Mouse (Mus musculus): ENCODE results near the gene Wdr5. TPM values are rescaled to one million over a fixed set of nuclear protein-coding genes. Genes with fewer than 3 reads are reported as not detected.
"Not testable (repeated sequence)": the region's sequence is repeated elsewhere in the genome, so short reads cannot be mapped to it uniquely, and the experiment has no call there.

The Wdr5 gene
- polyA plus RNA-seq, 1 experiment from 2014 or later: 16.6 TPM

DNA sequence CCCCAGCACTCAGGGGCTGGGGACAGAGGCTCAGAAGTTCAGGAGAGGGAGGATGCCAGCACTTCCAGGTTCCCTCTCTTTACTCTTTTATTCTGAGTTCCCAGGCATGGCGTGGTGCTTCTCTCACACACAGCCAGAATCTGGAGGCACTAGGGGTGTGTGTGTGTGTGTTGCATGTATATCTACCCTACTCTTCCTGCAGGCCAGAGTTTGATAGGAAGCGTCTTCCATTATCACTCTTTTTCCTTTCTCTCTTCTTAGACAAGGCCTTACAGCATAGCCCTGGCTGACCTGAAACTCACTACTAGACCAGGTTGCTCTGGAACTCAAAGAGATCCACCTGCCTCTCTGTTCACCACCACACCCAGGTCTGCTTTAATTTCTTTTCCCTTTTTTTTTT, 24.0 kb upstream of the Wdr5 start:
- H3K9ac ChIP-seq (replicated peaks): no peak overlapping the region
- TF ChIP-seq CTCF (IDR thresholded peaks at IDR 0.05; ENCODE audit: low read depth): no peak
- TF ChIP-seq EP300 (IDR thresholded peaks at IDR 0.05; ENCODE audit: low read depth): no peak
- whole genome bisulfite sequencing (ENCODE audit: insufficient replicate concordance): 43% methylated on average over 2 of the region's 2 CpGs
- no peak overlapping the region for H3K4me3 ChIP-seq (ENCODE audit: low read depth, low read length)
- no peaks in the 10 kb centered on the region for H3K36me3 ChIP-seq (replicated peaks; ENCODE audit: insufficient read depth, low read length)
- H3K27me3 ChIP-seq (ENCODE audit: insufficient read depth, low read length): no peaks in the 10 kb centered on the region
- no peaks in the 10 kb centered on the region for H3K9me3 ChIP-seq (ENCODE audit: low read length)
- H3K4me2 ChIP-seq (ENCODE audit: low read depth, low read length): no peak overlapping the region
- no peak for ATAC-seq
- no peak for DNase-seq
- H3K27ac ChIP-seq (ENCODE audit: low read depth): no peak overlapping the region
- no peaks in the 10 kb centered on the region for H3K4me1 ChIP-seq (ENCODE audit: insufficient read depth)

DNA sequence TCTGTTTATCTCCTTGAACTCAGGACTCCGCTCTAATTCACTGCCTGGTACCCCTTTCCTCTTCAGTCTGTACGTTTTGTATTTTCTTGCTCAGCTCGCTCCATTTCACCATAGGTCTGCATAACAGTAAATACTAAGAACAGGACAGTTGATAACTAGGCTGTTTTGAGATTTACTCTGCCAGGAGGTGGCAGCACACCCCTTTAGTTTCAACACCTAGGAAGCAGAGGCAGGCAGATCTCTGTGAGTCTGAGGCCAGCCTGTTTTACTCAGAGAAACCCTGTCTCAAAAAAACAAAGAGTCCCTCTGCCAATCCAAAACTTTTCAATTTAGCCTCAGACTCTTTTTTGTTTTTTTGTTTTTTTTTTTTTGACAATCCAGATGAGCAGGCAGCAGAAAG, 21.0 kb upstream of the Wdr5 start:
- WGBS (ENCODE audit: insufficient replicate concordance): 80% methylated on average over 3 of the region's 3 CpGs
- ATAC-seq: no peak
- no peaks in the 10 kb centered on the region for H3K36me3 ChIP-seq (replicated peaks; ENCODE audit: insufficient read depth, low read length)
- H3K4me3 ChIP-seq (ENCODE audit: low read depth, low read length): no peak overlapping the region
- H3K4me2 ChIP-seq (ENCODE audit: low read depth, low read length): no peak overlapping the region
- no peaks in the 10 kb centered on the region for H3K4me1 ChIP-seq (ENCODE audit: insufficient read depth)
- H3K9me3 ChIP-seq (ENCODE audit: low read length): no peaks in the 10 kb centered on the region
- H3K9ac ChIP-seq (replicated peaks): no peak overlapping the region
- H3K27me3 ChIP-seq (ENCODE audit: insufficient read depth, low read length): no peaks in the 10 kb centered on the region
- no peak for TF ChIP-seq EP300 (IDR thresholded peaks at IDR 0.05; ENCODE audit: low read depth)
- peak; percentile 46 for TF ChIP-seq CTCF (IDR thresholded peaks at IDR 0.05; ENCODE audit: low read depth)
- H3K27ac ChIP-seq (ENCODE audit: low read depth): no peak overlapping the region
- DNase-seq: no peak

DNA sequence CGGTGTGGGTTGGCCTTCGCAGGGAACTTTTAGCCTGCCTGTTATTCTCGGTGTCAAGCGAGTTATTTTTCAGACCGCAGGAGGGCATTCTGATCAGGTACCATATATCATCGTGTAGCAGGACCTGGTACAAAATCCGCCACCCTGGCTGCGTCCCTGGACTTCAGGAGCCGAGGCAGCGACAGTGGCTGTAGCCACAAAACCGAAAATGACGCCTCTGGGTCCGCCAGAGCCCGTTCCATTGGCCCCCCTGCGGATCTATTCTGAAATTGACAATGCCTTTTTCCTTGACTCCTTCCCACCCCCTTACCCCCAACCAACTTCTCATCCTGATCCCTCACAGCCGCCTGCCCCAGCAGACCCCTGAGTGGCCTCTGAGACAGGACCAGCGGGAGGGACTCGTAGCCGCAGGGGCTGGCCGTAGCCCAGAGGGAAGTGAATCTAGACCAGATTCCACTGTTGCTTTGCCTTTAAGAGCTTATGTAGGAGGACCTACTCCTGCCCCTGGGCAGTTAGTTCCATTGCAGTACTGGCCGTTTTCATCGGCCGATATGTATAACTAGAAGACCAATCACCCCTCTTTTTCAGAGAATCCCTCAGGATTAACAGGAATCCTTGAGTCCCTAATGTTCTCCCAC, 18.4 kb upstream of the Wdr5 start:
- Histone ChIP-seq H3K27me3 (ENCODE audit: insufficient read depth, low read length) (no peaks in the 10 kb centered on the region), H3K4me3 (ENCODE audit: low read depth, low read length) (peak overlapping the region; percentile 33; the same call in 1 of the 2 replicates), H3K4me2 (ENCODE audit: low read depth, low read length) (peak overlapping the region; percentile 52), H3K9ac (replicated peaks) (no peak overlapping the region), H3K27ac (ENCODE audit: low read depth) (peak overlapping the region; percentile 63), H3K9me3 (ENCODE audit: low read length) (no peaks in the 10 kb centered on the region), H3K36me3 (replicated peaks; ENCODE audit: insufficient read depth, low read length) (no peaks in the 10 kb centered on the region), H3K4me1 (ENCODE audit: insufficient read depth) (no peaks in the 10 kb centered on the region)
- WGBS (ENCODE audit: insufficient replicate concordance): 64% methylated on average over 23 of the region's 23 CpGs
- ATAC-seq: peak; percentile 74
- TF ChIP-seq EP300 (IDR thresholded peaks at IDR 0.05; ENCODE audit: low read depth) (no peak), CTCF (IDR thresholded peaks at IDR 0.05; ENCODE audit: low read depth) (no peak)
- DNase-seq: no peak

DNA sequence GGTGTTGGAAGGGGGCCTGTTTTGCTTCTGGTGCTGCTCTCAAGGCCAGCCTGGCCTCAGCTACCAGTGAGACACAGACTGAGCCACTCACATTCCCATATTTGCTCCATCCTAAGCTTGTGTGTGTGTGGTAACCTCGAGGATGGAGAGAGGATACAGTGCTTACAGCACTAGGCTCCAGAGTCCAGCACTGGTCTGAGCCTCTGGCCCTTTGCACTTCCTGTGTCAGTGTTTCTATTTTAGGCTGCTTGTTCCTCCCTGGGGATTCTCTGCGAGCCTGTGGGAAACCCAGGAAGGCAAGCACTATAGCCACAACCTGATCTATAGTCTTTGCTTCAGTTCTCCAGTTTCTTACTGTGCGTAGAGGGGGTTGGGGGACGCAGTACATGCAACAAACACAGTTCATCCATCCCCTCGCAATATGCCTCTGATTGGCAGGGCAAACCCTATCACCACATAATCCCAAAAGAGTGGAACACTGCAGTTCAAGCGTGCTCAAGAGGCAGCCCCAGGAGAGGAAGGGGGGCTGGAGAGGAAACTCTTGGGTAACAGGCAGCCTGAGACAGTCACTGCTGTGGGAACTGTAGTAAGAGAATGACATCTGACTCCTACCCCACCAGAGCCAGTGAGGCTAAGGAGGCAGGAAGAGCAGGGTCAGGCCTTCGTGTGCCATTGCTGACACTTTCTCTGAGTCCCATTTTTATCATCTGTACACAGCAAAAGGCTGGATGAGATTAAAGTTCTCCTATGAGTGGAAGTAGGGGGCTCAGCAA, 10.7 kb upstream of the Wdr5 start:
- peaks cover 17% of the 10 kb centered on the region for H3K4me1 ChIP-seq (ENCODE audit: insufficient read depth)
- DNase-seq (no peak), ATAC-seq (peak; percentile 70)
- no peak overlapping the region for H3K4me2 ChIP-seq (ENCODE audit: low read depth, low read length)
- TF ChIP-seq CTCF (IDR thresholded peaks at IDR 0.05; ENCODE audit: low read depth) (no peak), EP300 (IDR thresholded peaks at IDR 0.05; ENCODE audit: low read depth) (no peak)
- peak overlapping the region; percentile 57 for H3K27ac ChIP-seq (ENCODE audit: low read depth)
- H3K36me3 ChIP-seq (replicated peaks; ENCODE audit: insufficient read depth, low read length): no peaks in the 10 kb centered on the region
- 34% methylated on average over 7 of the region's 7 CpGs for WGBS (ENCODE audit: insufficient replicate concordance)
- H3K4me3 ChIP-seq (ENCODE audit: low read depth, low read length): no peak overlapping the region
- no peaks in the 10 kb centered on the region for H3K9me3 ChIP-seq (ENCODE audit: low read length)
- H3K27me3 ChIP-seq (ENCODE audit: insufficient read depth, low read length): no peaks in the 10 kb centered on the region
- no peak overlapping the region for H3K9ac ChIP-seq (replicated peaks)

DNA sequence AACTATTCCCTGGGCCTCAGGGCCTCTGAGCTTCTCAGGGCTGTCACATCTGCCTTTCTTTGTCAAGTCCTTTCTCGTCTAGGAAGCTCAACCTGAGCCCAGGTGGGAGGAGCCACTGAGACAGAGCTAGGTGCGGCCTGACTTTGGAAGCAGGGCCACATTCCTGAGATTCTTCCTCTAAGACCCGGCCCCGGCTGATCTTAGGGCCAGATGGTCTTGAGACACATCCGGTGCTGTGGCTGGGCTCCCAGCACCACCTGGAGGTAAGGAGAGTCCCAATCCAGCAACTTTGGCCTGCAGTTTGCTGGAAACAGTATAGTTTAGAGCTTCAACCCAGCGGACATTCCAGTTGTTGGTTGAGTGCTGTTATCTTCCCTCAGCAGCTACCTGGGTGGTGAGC, 9.4 kb upstream of the Wdr5 start:
- no peak for ATAC-seq
- Histone ChIP-seq H3K4me1 (ENCODE audit: insufficient read depth) (peaks cover 17% of the 10 kb centered on the region), H3K4me2 (ENCODE audit: low read depth, low read length) (no peak overlapping the region), H3K27me3 (ENCODE audit: insufficient read depth, low read length) (no peaks in the 10 kb centered on the region), H3K27ac (ENCODE audit: low read depth) (no peak overlapping the region; the same call in none of the 2 replicates), H3K9me3 (ENCODE audit: low read length) (no peaks in the 10 kb centered on the region), H3K36me3 (replicated peaks; ENCODE audit: insufficient read depth, low read length) (no peaks in the 10 kb centered on the region), H3K9ac (replicated peaks) (no peak overlapping the region), H3K4me3 (ENCODE audit: low read depth, low read length) (no peak overlapping the region)
- DNase-seq: no peak
- TF ChIP-seq CTCF (IDR thresholded peaks at IDR 0.05; ENCODE audit: low read depth): peak; percentile 23; the same call in 1 of the 2 replicates
- no peak for TF ChIP-seq EP300 (IDR thresholded peaks at IDR 0.05; ENCODE audit: low read depth)
- WGBS (ENCODE audit: insufficient replicate concordance): 35% methylated on average over 6 of the region's 6 CpGs

DNA sequence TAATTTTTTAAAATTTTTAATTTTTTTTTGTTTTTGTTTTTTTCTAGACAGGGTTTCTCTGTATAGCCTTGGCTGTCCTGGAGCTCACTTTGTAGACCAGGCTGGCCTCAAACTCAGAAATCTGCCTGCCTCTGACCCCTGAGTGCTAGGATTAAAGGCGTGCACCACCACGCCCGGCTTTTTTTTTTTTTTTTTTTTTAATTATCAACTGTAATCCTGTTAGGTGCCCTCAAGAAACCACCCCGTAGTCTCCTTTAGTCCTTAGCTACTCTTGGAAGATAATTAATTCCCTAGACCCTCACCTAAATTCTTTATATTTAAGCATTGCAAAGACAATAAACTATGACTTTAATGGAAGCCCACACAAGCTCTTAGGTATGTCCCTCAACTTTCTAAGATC, 8.3 kb upstream of the Wdr5 start:
- not testable (repeated sequence) for H3K4me2 ChIP-seq (ENCODE audit: low read depth, low read length); H3K27me3 ChIP-seq (ENCODE audit: insufficient read depth, low read length); H3K4me3 ChIP-seq (ENCODE audit: low read depth, low read length); ATAC-seq; DNase-seq; H3K27ac ChIP-seq (ENCODE audit: low read depth); H3K36me3 ChIP-seq (replicated peaks; ENCODE audit: insufficient read depth, low read length); H3K9ac ChIP-seq (replicated peaks); H3K9me3 ChIP-seq (ENCODE audit: low read length)
- H3K4me1 ChIP-seq (ENCODE audit: insufficient read depth): peaks cover 17% of the 10 kb centered on the region
- 63% methylated on average over 4 of the region's 4 CpGs for WGBS (ENCODE audit: insufficient replicate concordance)

Data from liver, postnatal 0 days (tissue).